ENCODE assay signal across 12 mouse cellular contexts in the genomic region with DNA sequence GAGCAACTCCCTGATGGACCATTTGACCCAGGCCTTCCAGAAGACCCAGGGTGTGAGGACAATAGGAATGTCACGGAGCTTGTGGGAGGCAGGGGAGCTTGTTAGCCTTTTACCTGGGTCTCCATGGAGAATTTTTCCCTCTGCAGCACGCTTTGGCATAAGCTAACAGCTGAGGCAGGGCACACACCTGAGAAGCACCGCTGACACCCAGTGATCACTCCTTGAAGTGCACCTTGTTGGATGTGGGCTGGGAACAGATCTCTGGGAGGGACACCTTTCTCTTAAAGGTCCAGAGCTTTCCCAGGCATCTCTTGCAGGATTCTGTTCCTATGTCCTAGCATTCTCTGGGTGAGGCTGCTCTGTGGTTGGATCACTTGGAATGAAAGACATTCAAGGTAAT. TPM values are rescaled to one million over a fixed set of nuclear protein-coding genes. Genes with fewer than 3 reads are reported as not detected.
DNase-seq lines count a peak whose midpoint lies in the region; ATAC-seq and TF ChIP-seq lines count a peak whose summit lies in the region.
"Had no signal": no experiment of that assay in that cellular context is flagged by ENCODE, and none has a peak within 500 bp of the region (broad histone marks: within the 10 kb centered on the region; RNA-seq: fewer than 3 reads in every experiment).

No protein-coding gene starts in this region.

- no peak overlapping the region for H3K27ac ChIP-seq in forebrain, postnatal 0 days (ENCODE audit: low read depth, low read length)
- no peak overlapping the region for H3K27ac ChIP-seq in forebrain, embryonic 15.5 days (replicated peaks)
- no peak overlapping the region for H3K27ac ChIP-seq in testis, adult 2 months (ENCODE audit: control insufficient read depth, insufficient read depth, low read depth, low read length)
- H3K27ac ChIP-seq in hindbrain, embryonic 16.5 days (ENCODE audit: low read depth, low read length): no peak overlapping the region
- H3K27ac ChIP-seq: liver, embryonic 15.5 days had no signal

- H3K9me3 ChIP-seq in forebrain, postnatal 0 days (ENCODE audit: low read length): no peaks in the 10 kb centered on the region
- no peaks in the 10 kb centered on the region for H3K9me3 ChIP-seq in forebrain, embryonic 15.5 days
- no peaks in the 10 kb centered on the region for H3K9me3 ChIP-seq in hindbrain, embryonic 16.5 days (ENCODE audit: control insufficient read depth, low read length)
- H3K9me3 ChIP-seq: liver, embryonic 15.5 days had no signal

- 36% methylated on average over 3 of the region's 3 CpGs for WGBS in forebrain, postnatal 0 days
- 42% methylated on average over 3 of the region's 3 CpGs for WGBS in forebrain, embryonic 15.5 days
- 43% methylated on average over 3 of the region's 3 CpGs for WGBS in hindbrain, embryonic 16.5 days

- no peaks in the 10 kb centered on the region for H3K27me3 ChIP-seq in forebrain, postnatal 0 days (ENCODE audit: insufficient read depth, low read length)
- H3K27me3 ChIP-seq in forebrain, embryonic 15.5 days: no peaks in the 10 kb centered on the region
- no peaks in the 10 kb centered on the region for H3K27me3 ChIP-seq in testis, adult 2 months (ENCODE audit: control insufficient read depth, insufficient read depth, low read length)
- H3K27me3 ChIP-seq in splenic B cell, adult 2 months (ENCODE audit: control insufficient read depth, insufficient read depth, low read length, poor library complexity, severe bottlenecking): no peaks in the 10 kb centered on the region
- no peaks in the 10 kb centered on the region for H3K27me3 ChIP-seq in hindbrain, embryonic 16.5 days (replicated peaks; ENCODE audit: control insufficient read depth, insufficient read depth, low read length)

- no peaks in the 10 kb centered on the region for H3K36me3 ChIP-seq in forebrain, postnatal 0 days (ENCODE audit: insufficient read depth)
- H3K36me3 ChIP-seq in forebrain, embryonic 15.5 days: no peaks in the 10 kb centered on the region
- no peaks in the 10 kb centered on the region for H3K36me3 ChIP-seq in testis, adult 2 months (ENCODE audit: control insufficient read depth, insufficient read depth, low read length)
- H3K36me3 ChIP-seq in splenic B cell, adult 2 months (ENCODE audit: control insufficient read depth, insufficient read depth, low read length, poor library complexity, severe bottlenecking): no peaks in the 10 kb centered on the region
- H3K36me3 ChIP-seq in hindbrain, embryonic 16.5 days (ENCODE audit: control insufficient read depth, insufficient read depth, low read length): no peaks in the 10 kb centered on the region
- H3K36me3 ChIP-seq: liver, embryonic 15.5 days had no signal

- H3K9ac ChIP-seq in forebrain, postnatal 0 days: no peak overlapping the region
- H3K9ac ChIP-seq in forebrain, embryonic 15.5 days (replicated peaks): no peak overlapping the region
- no peak overlapping the region for H3K9ac ChIP-seq in hindbrain, embryonic 16.5 days (ENCODE audit: low read depth, low read length)
- H3K9ac ChIP-seq: liver, embryonic 15.5 days had no signal

- H3K4me3 ChIP-seq in forebrain, postnatal 0 days (ENCODE audit: low read depth, low read length): no peak overlapping the region
- H3K4me3 ChIP-seq in forebrain, embryonic 15.5 days: no peak overlapping the region
- H3K4me3 ChIP-seq in testis, adult 2 months (ENCODE audit: control insufficient read depth, low read depth, low read length): no peak overlapping the region
- no peak overlapping the region for H3K4me3 ChIP-seq in hindbrain, embryonic 16.5 days (ENCODE audit: low read length)
- H3K4me3 ChIP-seq: liver, embryonic 15.5 days had no signal

- TF ChIP-seq CTCF in forebrain, postnatal 0 days (IDR thresholded peaks at IDR 0.05; ENCODE audit: low read depth): peak; percentile 34
- peak; percentile 21; the same call in 1 of the 2 replicates for TF ChIP-seq CTCF in testis, adult 2 months (IDR thresholded peaks at IDR 0.05; ENCODE audit: control insufficient read depth, insufficient read depth, insufficient replicate concordance, low read depth, low read length)

- TF ChIP-seq POLR2A in testis, adult 2 months (IDR thresholded peaks at IDR 0.05; ENCODE audit: control insufficient read depth, low read depth, low read length): no peak

- no peaks in the 10 kb centered on the region for H3K4me1 ChIP-seq in forebrain, postnatal 0 days (ENCODE audit: insufficient read depth)
- no peaks in the 10 kb centered on the region for H3K4me1 ChIP-seq in forebrain, embryonic 15.5 days
- H3K4me1 ChIP-seq in testis, adult 2 months (ENCODE audit: control insufficient read depth, insufficient read depth, low read length): no peaks in the 10 kb centered on the region
- H3K4me1 ChIP-seq in hindbrain, embryonic 16.5 days (ENCODE audit: control insufficient read depth, insufficient read depth, low read depth, low read length): no peaks in the 10 kb centered on the region
- H3K4me1 ChIP-seq: liver, embryonic 15.5 days had no signal

- H3K4me2 ChIP-seq in forebrain, postnatal 0 days (ENCODE audit: low read depth): no peak overlapping the region
- no peak overlapping the region for H3K4me2 ChIP-seq in forebrain, embryonic 15.5 days (replicated peaks)
- H3K4me2 ChIP-seq in hindbrain, embryonic 16.5 days (ENCODE audit: low read length): no peak overlapping the region
- H3K4me2 ChIP-seq: heart, embryonic 11.5 days; liver, embryonic 15.5 days had no signal

- no peak for DNase-seq in forebrain, postnatal 0 days
- no peak for DNase-seq in testis, postnatal 10 days (ENCODE audit: low spot score)
- peak; percentile 60 for DNase-seq in kidney, postnatal 14 days
- peak; percentile 24 for DNase-seq in splenic B cell, adult 2 months (ENCODE audit: low read depth, low spot score)
- DNase-seq in cerebellum, adult 9-10 months: no peak
- DNase-seq: thymus, adult 18-20 months had no signal

- no peak for ATAC-seq in forebrain, postnatal 0 days
- no peak for ATAC-seq in forebrain, embryonic 15.5 days (replicated peaks)
- ATAC-seq in hindbrain, embryonic 16.5 days: no peak
- ATAC-seq: forebrain, embryonic 14.5 days had no signal

RNA-seq across cellular contexts. Expression of a gene that starts 10.0 kb away (rescaled TPM):
- total RNA-seq in forebrain, postnatal 0 days (2014; rRNA removed): 15.7 and 18.3 TPM in 2 replicates
- 20.5 and 20.8 TPM in 2 replicates for polyA plus RNA-seq in forebrain, postnatal 0 days (2015; fragmentation: Nextera tagmentation; extraction: Ambion mirVana)
- 39.9 and 40.2 TPM in 2 replicates for polyA plus RNA-seq in forebrain, embryonic 15.5 days (2015; fragmentation: Nextera tagmentation; extraction: Ambion mirVana)
- 4.3 and 4.5 TPM in 2 replicates for polyA plus RNA-seq in testis, adult 2 months (2012; rRNA removed)
- polyA plus RNA-seq in hindbrain, embryonic 16.5 days (2015; fragmentation: Nextera tagmentation; extraction: Ambion mirVana): 18.2 and 23.4 TPM in 2 replicates

RNA-seq across cellular contexts. Expression of a gene that starts 20.2 kb away (rescaled TPM):
- total RNA-seq in forebrain, postnatal 0 days (2014; rRNA removed): 1.7 and 3.4 TPM in 2 replicates
- polyA plus RNA-seq in forebrain, postnatal 0 days (2015; fragmentation: Nextera tagmentation; extraction: Ambion mirVana): 0.88 and 1.2 TPM in 2 replicates
- 1.6 and 1.9 TPM in 2 replicates for polyA plus RNA-seq in forebrain, embryonic 15.5 days (2015; fragmentation: Nextera tagmentation; extraction: Ambion mirVana)
- polyA plus RNA-seq in testis, adult 2 months (2012; rRNA removed): 4.4 and 4.6 TPM in 2 replicates
- polyA plus RNA-seq in hindbrain, embryonic 16.5 days (2015; fragmentation: Nextera tagmentation; extraction: Ambion mirVana): 2.1 and 2.4 TPM in 2 replicates

RNA-seq across cellular contexts. Expression of a gene that starts 58.2 kb away (rescaled TPM):
- total RNA-seq in forebrain, postnatal 0 days (2014; rRNA removed): not detected in 2 replicates
- polyA plus RNA-seq in forebrain, postnatal 0 days (2015; fragmentation: Nextera tagmentation; extraction: Ambion mirVana): not detected in 2 replicates
- not detected in 2 replicates for polyA plus RNA-seq in forebrain, embryonic 15.5 days (2015; fragmentation: Nextera tagmentation; extraction: Ambion mirVana)
- 490 and 494 TPM in 2 replicates for polyA plus RNA-seq in testis, adult 2 months (2012; rRNA removed)
- not detected in 2 replicates for polyA plus RNA-seq in hindbrain, embryonic 16.5 days (2015; fragmentation: Nextera tagmentation; extraction: Ambion mirVana)
- polyA plus RNA-seq: forebrain, embryonic 14.5 days; heart, embryonic 11.5 days; liver, embryonic 15.5 days had no signal

Comparison
In these comparisons a context has a peak if more than half of its experiments do, and no peak if none do; other contexts are left out.
1. DNase-seq: peak in kidney, postnatal 14 days (single experiment) and splenic B cell, adult 2 months (single experiment); none in forebrain, postnatal 0 days (single experiment), testis, postnatal 10 days (single experiment) and cerebellum, adult 9-10 months (single experiment).
2. RNA of a gene that starts 58.2 kb away (polyA plus RNA-seq): 490 to 494 TPM in testis, adult 2 months; not detected in hindbrain, embryonic 16.5 days, not detected in forebrain, postnatal 0 days and not detected in forebrain, embryonic 15.5 days; every median in the first group is over 100 times any median in the second.